Mouse (Mus musculus) 416B (cell line): Measurements from ENCODE around the gene Hsd17b3.

Source experiments
- DNase-seq: peaks from one replicate; pipeline ENCODE4 v3.0.0; 2011; ENCODE audit warnings: low read depth

Gene Hsd17b3

DNA sequence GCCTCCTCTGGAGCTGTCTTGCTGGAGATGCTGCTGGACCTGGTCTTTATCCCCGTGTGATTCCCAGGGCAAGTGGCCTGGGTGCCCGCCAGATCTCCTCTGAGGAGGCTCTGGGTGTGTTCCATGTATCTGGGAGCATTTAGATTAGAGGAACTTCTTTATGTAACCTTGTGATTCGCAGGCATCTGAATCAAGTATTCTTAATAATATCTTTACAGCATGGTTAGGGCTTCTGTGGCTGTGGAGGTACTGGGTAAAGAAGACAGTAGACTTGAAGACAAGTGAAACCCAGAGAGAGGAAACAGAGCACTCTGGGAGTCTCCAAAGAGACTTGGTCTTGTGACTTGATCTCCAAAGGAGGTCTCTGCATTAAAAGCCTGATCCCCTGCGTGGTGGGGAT, at the start of gene Hsd17b3:
Gene Hsd17b3, minus strand, starts transcription at position 101 of the 400 bp plus-strand sequence.
- no peak for DNase-seq

DNA sequence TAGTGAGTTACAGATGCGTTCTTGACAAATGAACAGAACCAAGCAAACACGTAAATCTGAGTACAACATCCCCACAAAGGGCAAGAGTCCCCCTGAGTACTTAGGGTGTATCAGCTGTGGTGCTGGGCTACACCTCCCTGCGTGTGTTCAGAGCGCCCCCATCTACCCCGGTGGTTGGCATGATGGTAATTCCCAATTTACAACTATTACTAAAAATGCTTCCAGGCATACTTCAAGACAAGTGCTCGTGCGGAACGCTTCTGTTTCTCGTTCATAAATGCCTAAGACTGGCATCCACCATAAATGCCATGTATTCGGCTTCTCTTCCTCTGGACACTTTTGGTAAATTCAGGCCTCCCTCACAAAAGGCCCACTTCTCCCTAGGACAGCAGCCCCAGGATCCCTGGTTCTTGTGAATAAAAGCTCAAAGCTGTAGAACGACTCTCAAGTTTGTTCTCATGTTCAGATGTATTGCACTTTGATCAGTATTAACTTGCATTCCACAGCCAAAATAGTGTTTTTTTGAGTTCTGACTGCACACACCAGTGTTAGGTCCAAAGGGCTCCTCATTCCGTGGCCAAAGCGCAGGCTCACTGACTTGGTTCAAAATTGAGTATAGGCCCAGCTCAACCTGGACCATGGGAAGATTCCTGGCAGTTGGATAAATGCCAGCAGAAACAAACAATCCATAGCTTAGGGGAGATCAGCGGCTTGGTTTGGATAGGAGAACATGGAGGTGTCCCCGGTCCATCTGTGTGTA, 40.8 kb upstream of the Hsd17b3 start:
- DNase-seq: peak; percentile 73

DNA sequence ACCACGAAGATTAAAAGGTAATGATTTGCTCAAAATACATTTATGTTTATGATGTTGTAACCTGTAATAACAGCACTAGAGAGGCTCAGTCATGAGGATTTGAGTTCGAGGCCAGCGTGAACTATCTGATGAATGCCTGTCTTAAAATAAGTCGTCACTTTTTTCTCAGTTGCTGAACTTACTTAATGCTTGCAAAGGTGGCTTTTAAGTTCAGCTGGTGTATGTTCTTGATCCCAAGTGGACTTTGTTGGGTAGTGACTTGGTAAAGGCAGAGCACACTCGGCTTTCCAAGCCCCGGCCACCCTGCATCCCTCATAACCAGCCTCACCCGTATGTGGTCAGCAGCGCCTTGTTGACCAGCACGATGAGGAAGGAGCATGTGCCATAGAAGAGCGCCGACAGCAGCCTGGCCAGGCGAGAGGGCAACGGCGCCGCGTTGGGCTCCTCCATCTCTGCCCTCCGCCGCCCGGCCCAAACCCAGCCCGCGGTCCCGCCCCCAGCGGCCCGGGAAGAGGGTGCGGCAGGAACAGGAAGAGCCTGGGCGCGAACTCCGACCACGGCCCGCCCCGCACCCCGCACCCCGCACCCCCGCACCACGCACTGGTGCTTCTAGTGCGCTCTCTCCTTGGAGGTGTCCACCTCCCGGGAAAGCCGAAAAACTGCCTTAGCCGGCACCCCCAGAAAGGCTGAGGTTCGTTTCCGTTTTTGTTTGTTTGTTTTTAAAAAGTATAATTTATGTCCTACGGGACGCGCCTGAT, 40.0 kb upstream of the Hsd17b3 start, which contains the start of gene Slc35d2:
Gene Slc35d2, minus strand, starts transcription at position 511 of the 758 bp plus-strand sequence.
- DNase-seq: peak; percentile 64

DNA sequence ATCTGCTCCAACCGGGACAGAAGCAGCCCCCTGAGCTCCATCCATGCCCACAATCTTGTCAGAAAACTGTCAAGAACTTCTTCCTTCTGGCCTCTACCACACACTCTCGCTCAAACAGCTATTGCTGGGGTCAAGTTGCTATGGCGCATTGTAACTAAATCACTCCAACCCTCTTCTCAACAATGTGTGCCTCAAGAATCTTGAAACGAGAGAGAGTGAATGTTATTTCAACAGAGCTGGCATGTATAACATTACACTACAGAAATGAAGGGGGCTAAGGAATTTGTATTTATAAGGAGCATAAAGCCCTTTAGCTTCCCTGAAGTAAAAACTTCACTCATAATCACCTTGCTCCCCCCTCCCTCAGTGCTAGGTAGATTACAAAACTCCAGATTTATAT, 37.3 kb upstream of the Hsd17b3 start:
- no peak for DNase-seq

DNA sequence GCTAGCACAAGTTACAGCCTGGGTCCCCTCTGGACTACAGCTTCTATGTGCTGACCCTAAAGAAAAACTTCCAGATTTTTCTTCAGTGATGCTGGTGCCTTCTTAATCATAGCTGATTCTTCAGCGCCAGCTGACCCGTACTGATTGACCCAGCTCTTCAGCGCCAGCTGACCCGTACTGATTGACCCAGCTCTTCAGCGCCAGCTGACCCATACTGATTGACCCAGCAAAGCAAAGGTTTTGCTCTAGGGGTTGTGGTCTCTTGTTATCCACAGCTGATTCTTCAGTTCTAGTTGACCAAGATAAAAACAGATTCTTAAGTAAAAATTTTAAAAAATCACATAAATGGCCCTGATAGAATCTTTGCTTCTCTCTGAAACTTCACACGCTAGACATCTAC, 35.9 kb upstream of the Hsd17b3 start:
- no peak for DNase-seq

DNA sequence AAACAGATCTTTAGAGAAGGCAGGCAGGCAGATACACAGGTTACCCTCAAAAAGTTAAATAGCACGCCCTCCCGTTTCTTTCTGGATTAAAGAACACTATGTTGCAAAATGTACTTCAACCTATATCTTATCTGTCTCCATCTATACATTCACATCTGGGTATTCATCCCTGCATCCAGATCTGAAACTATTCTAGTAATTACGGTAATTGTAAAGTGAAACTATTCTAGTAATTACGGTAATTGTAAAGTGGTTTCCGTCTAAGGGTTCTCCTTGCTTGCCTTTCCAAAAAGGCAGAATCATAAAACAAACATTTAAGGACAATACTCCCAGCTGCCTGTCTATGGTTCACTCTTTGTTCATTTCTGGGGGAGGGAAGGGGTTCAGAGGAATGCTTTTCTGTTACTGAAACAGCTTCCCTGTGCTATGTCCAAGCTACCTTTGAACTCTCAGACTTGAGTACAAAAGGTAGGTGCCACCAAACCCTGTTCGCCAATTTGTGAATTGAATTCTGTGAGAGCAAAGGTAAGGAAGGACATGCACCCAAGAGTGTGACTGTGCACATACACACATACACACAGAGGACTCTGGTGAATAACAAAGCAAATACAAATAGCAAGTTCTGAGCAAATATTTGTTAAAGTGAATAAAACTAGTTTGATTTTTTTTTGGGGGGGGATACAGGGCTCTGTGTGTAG, 34.6 kb upstream of the Hsd17b3 start:
- DNase-seq: no peak

DNA sequence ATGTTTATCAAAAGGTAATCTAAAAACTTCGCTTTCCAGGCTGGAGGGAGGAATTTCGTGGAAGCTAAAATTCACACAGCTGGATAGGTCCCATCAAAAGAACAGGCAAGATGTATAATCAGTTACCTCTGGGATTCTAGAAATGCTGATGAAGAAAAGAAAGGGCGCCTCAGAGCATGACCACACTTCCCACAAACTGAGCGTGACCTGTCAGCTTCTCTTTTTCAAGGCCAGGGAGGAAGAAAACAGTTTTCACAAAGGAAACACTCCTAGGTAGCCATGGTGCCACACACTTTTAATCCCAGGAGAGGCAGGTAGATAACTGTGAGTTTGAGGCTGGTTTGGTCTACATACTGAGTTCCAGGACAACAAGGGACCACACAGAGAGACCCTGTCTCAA, 31.7 kb upstream of the Hsd17b3 start:
- peak; percentile 48 for DNase-seq

DNA sequence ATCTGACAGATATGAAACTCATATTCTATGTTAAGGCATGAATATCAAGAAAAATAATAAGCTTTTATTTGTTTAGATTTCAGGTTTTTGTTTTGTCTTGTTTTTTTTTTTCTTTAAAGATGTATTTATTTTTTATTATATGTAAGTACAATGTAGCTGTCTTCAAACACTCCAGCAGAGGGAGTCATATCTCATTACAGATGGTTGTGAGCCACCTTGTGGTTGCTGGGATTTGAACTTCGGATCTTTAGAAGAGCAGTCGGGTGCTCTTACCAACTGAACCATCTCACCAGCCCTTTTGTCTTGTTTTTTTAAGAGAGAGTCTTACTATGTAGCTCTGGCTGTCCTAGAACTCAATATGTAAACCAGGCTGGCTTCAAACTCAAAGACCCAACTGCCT, 28.4 kb upstream of the Hsd17b3 start:
- DNase-seq: peak; percentile 59

DNA sequence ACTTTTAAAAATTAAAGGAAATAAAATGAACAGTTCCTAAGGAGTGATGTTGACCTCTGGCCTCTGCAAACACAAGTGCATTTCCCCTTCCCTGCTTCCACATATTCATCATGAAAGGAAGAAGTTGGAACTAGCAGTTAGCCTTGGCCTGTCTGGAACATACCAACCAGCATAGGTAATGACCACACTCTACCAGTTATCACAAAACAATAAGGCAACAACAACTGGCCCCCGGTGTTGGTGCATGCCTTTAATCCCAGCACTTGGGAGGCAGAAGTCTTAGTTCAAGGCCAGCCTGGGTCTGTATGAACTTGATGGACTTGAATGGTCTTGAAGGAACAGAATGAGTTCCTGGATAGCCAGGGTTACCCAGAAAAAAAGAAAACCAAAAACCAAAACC, 21.4 kb upstream of the Hsd17b3 start:
- no peak for DNase-seq

DNA sequence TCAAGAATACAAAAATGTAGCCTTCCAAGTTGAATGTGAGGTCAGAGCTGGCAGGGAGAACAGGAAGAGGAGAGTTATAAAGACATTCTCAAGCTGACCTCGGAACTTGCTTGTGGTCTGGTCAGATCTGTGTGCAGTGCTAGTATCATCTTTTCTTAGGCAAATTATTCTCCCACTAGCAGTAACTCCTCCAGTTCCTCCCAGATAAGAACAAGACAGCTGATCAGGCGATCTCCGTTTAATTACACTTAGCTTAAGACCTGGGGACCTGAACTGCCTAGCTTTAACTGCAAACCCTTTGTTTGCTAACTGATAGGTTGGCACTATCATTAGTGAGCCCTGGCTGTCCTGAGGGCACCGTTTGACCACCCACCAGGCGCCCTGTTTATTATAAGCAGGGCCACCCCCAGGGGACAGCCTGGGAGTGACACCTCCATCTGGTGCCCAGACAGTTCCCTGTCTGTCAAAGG, 19.4 kb upstream of the Hsd17b3 start:
- peak; percentile 69 for DNase-seq

DNA sequence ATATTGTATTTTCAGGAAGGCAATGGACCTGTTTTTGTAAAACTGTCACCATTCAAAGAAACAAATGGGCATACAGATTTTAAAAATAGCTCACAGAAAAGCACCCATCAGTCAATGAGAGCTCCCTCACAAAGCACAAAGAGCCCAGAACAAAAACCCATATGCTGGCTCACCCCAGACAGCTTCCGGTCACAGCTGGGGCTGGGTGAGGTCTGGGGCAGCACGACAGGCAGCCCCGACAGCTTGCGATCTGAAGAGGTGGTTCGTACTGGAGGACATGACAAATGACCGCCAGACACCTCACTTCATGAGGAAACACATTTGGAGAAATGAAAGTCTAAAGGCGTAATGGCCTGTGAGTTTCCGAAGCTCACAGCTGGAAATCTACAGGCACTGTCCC, 18.5 kb upstream of the Hsd17b3 start:
- DNase-seq: no peak

DNA sequence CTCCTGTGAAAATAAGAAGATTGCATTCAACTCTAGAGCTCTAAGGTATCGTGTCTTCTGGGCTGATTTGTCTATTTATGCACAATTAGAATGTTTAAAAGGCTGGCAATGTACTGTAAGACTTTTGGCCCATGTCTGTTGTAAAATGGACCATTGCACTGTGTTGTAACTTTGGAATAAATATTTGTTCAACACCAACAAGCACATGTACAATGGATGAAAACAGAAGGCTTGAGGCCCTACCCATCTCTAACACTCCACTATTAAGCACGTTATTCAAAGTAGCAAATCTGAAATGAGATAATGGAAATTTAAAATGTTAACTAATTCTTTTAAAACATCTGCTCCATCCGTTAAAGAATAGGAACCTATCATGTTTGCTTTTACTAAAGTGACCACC, 18.1 kb upstream of the Hsd17b3 start:
- DNase-seq: no peak

DNA sequence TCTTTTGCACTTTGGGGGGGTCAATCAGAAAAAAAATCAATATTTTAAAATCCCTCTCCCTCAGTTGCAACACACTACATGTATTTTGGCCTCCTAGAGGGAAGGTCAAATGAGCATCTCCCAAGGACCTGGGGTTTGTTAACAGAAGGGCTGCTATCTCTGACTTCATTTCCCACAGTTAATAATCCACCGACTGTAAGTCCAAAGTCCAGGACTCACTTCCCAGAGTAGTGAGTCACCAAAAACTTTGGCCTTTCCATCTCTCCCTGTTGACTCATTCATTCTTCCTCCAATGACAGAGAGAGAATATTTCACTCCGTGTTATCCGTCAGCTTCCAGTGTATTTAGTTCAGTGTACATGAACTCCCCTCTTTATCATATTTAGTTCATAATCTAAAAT, 16.7 kb upstream of the Hsd17b3 start:
- DNase-seq: no peak

DNA sequence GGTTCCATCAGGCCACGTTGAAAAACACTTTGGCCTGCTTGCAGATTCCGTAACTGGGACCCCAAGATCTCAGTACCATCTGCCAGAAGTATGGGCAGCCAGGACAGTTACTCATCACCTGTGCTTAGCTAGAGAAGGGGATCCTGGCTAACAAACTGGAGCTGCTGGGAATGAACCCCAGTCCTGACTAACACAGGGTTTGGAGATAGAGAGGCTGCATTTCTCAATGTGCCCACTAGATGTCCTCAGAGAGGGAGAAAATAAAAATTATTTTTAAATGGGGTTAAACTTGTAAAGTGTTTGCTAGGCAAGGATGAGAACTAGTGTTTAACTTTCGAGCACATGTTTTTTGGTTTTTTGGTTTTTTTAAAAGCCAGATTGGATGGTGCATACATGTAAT, 11.2 kb upstream of the Hsd17b3 start:
- DNase-seq: peak; percentile 67

DNA sequence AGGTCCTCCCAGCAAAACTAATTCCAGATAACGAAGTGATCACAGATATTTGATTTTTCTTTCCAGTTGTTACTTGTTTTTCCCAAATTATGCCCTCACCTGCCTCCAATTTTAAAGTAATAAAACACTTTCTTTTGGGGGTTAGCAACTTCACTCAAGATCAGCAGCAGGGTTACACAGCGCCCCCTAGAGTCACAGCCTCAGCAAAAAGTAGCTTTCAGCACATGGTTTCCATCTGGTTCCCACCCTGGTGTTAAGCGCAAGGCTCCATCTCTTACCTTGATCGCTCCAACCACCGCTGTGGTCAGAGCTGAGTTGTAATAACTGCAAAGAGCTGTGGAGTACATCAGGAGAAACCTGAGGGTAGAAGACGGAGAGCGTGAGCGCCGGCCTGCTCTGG, 10.0 kb upstream of the Hsd17b3 start:
- DNase-seq: peak; percentile 53

DNA sequence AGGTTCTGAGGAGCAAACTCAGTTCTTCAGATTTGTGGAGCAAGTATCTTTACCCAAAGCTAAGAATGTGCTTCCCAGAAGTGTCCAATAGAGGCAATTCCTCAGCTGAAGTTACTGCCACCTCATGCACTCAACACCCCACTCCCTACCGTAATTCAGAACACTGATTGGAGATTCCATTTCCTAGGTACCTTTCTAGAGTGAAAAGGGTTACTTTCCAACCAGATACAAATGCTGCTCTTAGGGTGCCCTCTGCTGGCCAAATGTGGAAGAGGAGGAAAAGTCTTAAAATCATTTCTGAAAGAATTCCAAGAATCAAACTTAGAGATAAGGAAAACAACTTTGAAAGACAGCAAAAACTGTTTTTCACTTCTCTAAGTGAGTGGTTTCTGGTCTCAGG, 4.3 kb upstream of the Hsd17b3 start:
- peak; percentile 69 for DNase-seq

DNA sequence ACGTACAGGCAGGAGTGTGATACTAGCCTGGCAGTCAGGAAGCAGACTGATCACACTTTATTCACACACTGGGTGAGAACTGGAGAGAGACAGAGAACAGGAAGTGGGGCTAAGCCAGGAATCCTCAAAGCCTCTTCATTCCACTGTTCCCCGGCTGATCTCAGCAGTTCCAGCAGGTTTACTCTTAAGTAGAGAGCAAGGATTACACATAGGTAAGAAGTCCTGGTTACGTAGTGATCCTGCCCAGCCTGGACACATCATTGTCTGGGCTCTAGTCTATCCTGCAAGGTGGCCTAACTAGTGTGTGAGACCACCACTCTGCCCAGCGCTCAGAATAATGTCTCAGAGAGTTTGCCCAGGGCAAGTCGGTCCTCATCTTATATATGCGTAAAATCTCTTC, 3.7 kb upstream of the Hsd17b3 start:
- no peak for DNase-seq

DNA sequence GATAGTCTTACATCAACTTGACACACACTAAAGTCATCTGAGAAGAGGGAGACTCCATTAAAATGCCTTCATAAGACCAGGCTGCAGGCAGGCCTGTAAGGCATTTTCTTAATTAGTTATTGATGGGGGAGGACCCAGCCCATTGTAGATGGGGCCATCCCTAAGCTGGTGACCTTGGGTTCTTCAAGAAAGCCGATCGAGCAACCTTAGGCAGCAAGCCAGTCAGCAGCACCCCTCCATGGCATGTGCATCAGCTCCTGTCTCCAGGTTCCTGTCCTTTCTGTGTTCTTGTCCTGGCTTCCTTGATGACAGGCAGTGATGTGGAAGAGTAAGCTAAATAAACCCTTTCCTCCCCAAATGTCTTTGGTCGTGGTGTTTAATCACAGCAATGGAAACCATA, 3.1 kb upstream of the Hsd17b3 start:
- no peak for DNase-seq

DNA sequence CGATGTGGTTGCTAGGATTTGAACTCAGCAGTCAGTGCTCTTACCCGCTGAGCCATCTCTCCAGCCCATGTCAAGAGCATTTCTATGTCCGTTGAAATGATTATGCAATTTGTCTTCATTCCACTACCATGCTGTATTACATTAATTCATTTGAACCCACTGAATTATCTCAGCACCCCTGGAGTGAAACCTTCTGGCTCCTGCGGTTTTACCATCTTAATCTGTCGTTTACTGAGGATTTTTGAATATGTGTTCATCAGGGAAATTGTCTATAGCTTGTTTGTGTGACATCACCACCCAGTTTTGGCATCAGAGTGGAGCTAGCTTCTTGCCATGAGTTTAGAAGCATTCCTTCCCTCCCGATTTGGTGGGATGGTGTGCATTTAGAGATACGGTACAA, 2.0 kb upstream of the Hsd17b3 start:
- DNase-seq: no peak

DNA sequence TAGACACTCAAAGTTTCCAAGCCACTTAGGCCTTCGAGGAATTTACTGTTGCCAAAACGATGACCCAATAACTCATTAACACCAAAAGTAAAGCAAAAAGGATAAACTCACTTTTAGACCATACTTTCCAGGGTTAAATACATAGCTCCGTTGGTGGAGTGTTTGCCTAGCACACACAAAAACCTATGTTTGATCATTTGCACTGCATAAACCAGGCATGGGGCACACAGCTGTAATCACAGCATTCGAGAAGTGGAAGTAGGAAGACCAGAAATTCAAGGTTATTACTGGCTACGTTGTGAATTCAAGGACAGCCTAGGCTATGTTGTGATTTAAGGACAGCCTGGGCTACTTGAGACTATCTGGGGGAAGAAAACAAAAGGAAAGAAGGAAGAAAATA, 1.2 kb upstream of the Hsd17b3 start:
- no peak for DNase-seq

DNA sequence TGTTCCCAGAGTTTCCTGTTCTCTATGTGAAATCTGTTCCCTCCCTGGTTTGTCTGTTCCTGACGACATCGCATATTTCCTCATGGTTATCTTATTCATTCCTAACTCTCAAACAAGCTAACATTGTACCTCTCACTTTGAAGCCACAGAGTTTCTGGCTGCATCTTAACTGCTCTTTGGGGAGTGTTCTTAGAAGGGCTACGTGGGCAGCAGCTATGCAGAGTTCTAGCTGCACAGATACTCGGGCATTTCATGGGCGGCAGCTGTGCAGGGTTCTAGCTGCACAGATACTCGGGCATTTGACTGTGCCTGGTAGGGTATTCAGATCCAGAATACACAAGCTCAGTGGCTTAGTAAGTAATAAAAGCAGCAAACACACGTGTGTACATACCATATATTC, 973 bp downstream of the Hsd17b3 start:
- DNase-seq: no peak

DNA sequence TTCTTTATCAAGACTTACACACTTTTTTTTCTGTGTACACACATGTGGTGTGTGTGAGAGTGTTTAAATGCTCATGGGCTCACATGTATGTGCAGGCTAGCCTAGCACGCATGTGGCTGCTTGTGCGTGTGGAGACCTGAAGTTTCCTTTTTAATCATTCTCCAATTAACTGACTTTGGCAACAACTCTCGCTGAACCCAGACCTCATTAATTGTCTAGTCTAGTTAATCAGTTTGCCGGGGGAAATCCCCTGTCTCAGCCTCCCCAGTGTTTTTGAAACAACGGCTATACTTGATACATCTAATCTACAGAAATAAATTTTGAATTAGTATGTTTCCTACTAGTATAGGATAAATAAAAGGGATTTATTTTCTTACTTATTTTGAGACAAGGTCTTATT, 3.0 kb downstream of the Hsd17b3 start:
- no peak for DNase-seq

DNA sequence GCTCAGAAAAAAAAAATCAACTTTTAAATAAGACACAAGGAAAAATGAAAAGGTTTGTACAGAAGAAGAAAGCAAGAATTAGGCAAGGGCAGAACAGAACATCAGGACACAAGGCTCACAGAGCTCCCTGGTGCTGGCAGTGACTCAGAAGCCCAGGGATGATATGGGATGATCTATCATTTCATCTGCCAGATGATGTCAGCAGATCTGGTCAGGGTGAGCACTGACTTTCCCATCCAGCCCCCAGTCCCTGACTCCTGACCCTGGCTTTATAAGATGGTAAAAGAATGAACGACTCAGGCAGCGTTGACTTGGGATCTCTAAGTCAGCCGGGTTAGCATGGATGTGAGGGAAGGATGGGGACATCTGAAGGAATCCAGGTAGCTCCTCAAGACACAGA, 5.7 kb downstream of the Hsd17b3 start:
- no peak for DNase-seq
